In genomic region chr11:113572641-113573040, GRCm38 (mm10) we compare ENCODE assay signal across 15 mouse cellular contexts. TPM values are rescaled to one million over a fixed set of nuclear protein-coding genes. Genes with fewer than 3 reads are reported as not detected.
DNase-seq lines count a peak whose midpoint lies in the region; ATAC-seq lines count a peak whose summit lies in the region.
"Had no signal": no experiment of that assay in that cellular context is flagged by ENCODE, and none has a peak within 500 bp of the region (broad histone marks: within the 10 kb centered on the region; RNA-seq: fewer than 3 reads in every experiment).

No protein-coding gene starts in this region.

- H3K4me3 ChIP-seq in forebrain, embryonic 13.5 days: no peak overlapping the region
- H3K4me3 ChIP-seq in forebrain, embryonic 11.5 days (ENCODE audit: low read depth, low read length): no peak overlapping the region
- H3K4me3 ChIP-seq in hindbrain, embryonic 12.5 days: no peak overlapping the region
- H3K4me3 ChIP-seq in hindbrain, embryonic 11.5 days (ENCODE audit: low read depth, low read length): no peak overlapping the region
- no peak overlapping the region for H3K4me3 ChIP-seq in neural tube, embryonic 13.5 days

- no peaks in the 10 kb centered on the region for H3K27me3 ChIP-seq in forebrain, embryonic 13.5 days
- H3K27me3 ChIP-seq in forebrain, embryonic 11.5 days (ENCODE audit: control insufficient read depth, insufficient read depth, low read length): no peaks in the 10 kb centered on the region
- no peaks in the 10 kb centered on the region for H3K27me3 ChIP-seq in hindbrain, embryonic 12.5 days
- H3K27me3 ChIP-seq in hindbrain, embryonic 11.5 days (ENCODE audit: control insufficient read depth, insufficient read depth, low read length): no peaks in the 10 kb centered on the region
- H3K27me3 ChIP-seq in neural tube, embryonic 13.5 days: no peaks in the 10 kb centered on the region
- H3K27me3 ChIP-seq: Patski had no signal

- H3K9ac ChIP-seq in forebrain, embryonic 13.5 days: no peak overlapping the region
- no peak overlapping the region for H3K9ac ChIP-seq in forebrain, embryonic 11.5 days (ENCODE audit: low read length)
- H3K9ac ChIP-seq in hindbrain, embryonic 12.5 days: no peak overlapping the region
- H3K9ac ChIP-seq in hindbrain, embryonic 11.5 days (ENCODE audit: low read depth, low read length): no peak overlapping the region
- H3K9ac ChIP-seq in neural tube, embryonic 13.5 days: no peak overlapping the region

- DNase-seq in forebrain, embryonic 11.5 days (ENCODE audit: low spot score): no peak
- DNase-seq in hindbrain, embryonic 11.5 days (ENCODE audit: low spot score): no peak
- DNase-seq in neural tube, embryonic 10.5 days (ENCODE audit: extremely low spot score, low spot score): no peak
- no peak for DNase-seq in urinary bladder, postnatal 10 days (ENCODE audit: low spot score)
- no peak for DNase-seq in gastrocnemius, postnatal 36 days
- DNase-seq: cerebellum, adult 18-20 months; right cerebral cortex, postnatal 4 days; thymus, adult 2 months had no signal

- peak overlapping the region; percentile 37 for H3K27ac ChIP-seq in forebrain, embryonic 13.5 days
- H3K27ac ChIP-seq in forebrain, embryonic 11.5 days (ENCODE audit: low read depth, low read length): no peak overlapping the region
- H3K27ac ChIP-seq in hindbrain, embryonic 12.5 days: peak overlapping the region; percentile 40; the same call in 1 of the 2 replicates
- H3K27ac ChIP-seq in hindbrain, embryonic 11.5 days (ENCODE audit: low read depth, low read length): no peak overlapping the region
- H3K27ac ChIP-seq in neural tube, embryonic 13.5 days (replicated peaks): peak overlapping the region; percentile 14; the same call in 1 of the 2 replicates
- H3K27ac ChIP-seq: kidney, postnatal 0 days had no signal

- ATAC-seq in forebrain, embryonic 13.5 days: 0 out of 2 replicates have a peak, but pooled peaks have one; percentile 33
- ATAC-seq in forebrain, embryonic 11.5 days (replicated peaks; ENCODE audit: low FRiP score): no peak
- 0 out of 2 replicates have a peak, but pooled peaks have one; percentile 32 for ATAC-seq in hindbrain, embryonic 12.5 days (ENCODE audit: low FRiP score)
- ATAC-seq in hindbrain, embryonic 11.5 days (ENCODE audit: low FRiP score): no peak
- ATAC-seq in neural tube, embryonic 13.5 days (ENCODE audit: low read depth): peak; percentile 37; the same call in 1 of the 2 replicates
- ATAC-seq: inflammation-experienced regulatory T-cells, adult 6 months; Patski had no signal

- no peak overlapping the region for H3K4me2 ChIP-seq in forebrain, embryonic 13.5 days
- H3K4me2 ChIP-seq in forebrain, embryonic 11.5 days (ENCODE audit: low read depth, low read length, severe bottlenecking): no peak overlapping the region
- no peak overlapping the region for H3K4me2 ChIP-seq in hindbrain, embryonic 12.5 days (replicated peaks)
- H3K4me2 ChIP-seq in hindbrain, embryonic 11.5 days (replicated peaks; ENCODE audit: low read depth, low read length): no peak overlapping the region
- H3K4me2 ChIP-seq in neural tube, embryonic 13.5 days: no peak overlapping the region
- H3K4me2 ChIP-seq: liver, embryonic 11.5 days had no signal

- intact Hi-C loops in gastrocnemius, postnatal 36 days (cut with DNase I): no loop called here

- H3K4me1 ChIP-seq in forebrain, embryonic 13.5 days: peaks cover 14% of the 10 kb centered on the region
- no peaks in the 10 kb centered on the region for H3K4me1 ChIP-seq in forebrain, embryonic 11.5 days (replicated peaks; ENCODE audit: control insufficient read depth, insufficient read depth, low read length)
- H3K4me1 ChIP-seq in hindbrain, embryonic 12.5 days: peaks cover 14% of the 10 kb centered on the region
- 0 out of 2 replicates have a peak, but pooled peaks cover 2% of the 10 kb centered on the region for H3K4me1 ChIP-seq in hindbrain, embryonic 11.5 days (replicated peaks; ENCODE audit: control insufficient read depth, insufficient read depth, low read length)
- H3K4me1 ChIP-seq in neural tube, embryonic 13.5 days (replicated peaks): peaks cover 17% of the 10 kb centered on the region

- no peaks in the 10 kb centered on the region for H3K9me3 ChIP-seq in forebrain, embryonic 13.5 days (replicated peaks)
- no peaks in the 10 kb centered on the region for H3K9me3 ChIP-seq in forebrain, embryonic 11.5 days (ENCODE audit: control insufficient read depth, low read length)
- H3K9me3 ChIP-seq in hindbrain, embryonic 12.5 days (replicated peaks): no peaks in the 10 kb centered on the region
- no peaks in the 10 kb centered on the region for H3K9me3 ChIP-seq in hindbrain, embryonic 11.5 days (ENCODE audit: control insufficient read depth, low read length)
- no peaks in the 10 kb centered on the region for H3K9me3 ChIP-seq in neural tube, embryonic 13.5 days

- WGBS in forebrain, embryonic 13.5 days: 52% methylated on average over 6 of the region's 6 CpGs
- WGBS in forebrain, embryonic 11.5 days: 74% methylated on average over 6 of the region's 6 CpGs
- WGBS in hindbrain, embryonic 12.5 days: 57% methylated on average over 6 of the region's 6 CpGs
- WGBS in hindbrain, embryonic 11.5 days: 78% methylated on average over 6 of the region's 6 CpGs
- WGBS in neural tube, embryonic 13.5 days: 54% methylated on average over 6 of the region's 6 CpGs

- no peaks in the 10 kb centered on the region for H3K36me3 ChIP-seq in forebrain, embryonic 13.5 days (ENCODE audit: poor library complexity, severe bottlenecking)
- no peaks in the 10 kb centered on the region for H3K36me3 ChIP-seq in forebrain, embryonic 11.5 days (ENCODE audit: control insufficient read depth, insufficient read depth, low read length)
- H3K36me3 ChIP-seq in hindbrain, embryonic 12.5 days: no peaks in the 10 kb centered on the region
- H3K36me3 ChIP-seq in hindbrain, embryonic 11.5 days (ENCODE audit: control insufficient read depth, insufficient read depth, low read length): no peaks in the 10 kb centered on the region
- H3K36me3 ChIP-seq in neural tube, embryonic 13.5 days: no peaks in the 10 kb centered on the region

RNA-seq across cellular contexts. Expression of gene Sstr2, which starts 46.5 kb away (rescaled TPM):
- 62.7 and 78.0 TPM in 2 replicates for polyA plus RNA-seq in forebrain, embryonic 13.5 days (2015; fragmentation: Nextera tagmentation; extraction: Ambion mirVana)
- polyA plus RNA-seq in forebrain, embryonic 11.5 days (2014; fragmentation: Nextera tagmentation; extraction: Ambion mirVana): 10.5 and 10.7 TPM in 2 replicates
- polyA plus RNA-seq in hindbrain, embryonic 12.5 days (2016; fragmentation: Nextera tagmentation; extraction: Ambion mirVana): 35.3 and 37.8 TPM in 2 replicates
- 36.9 and 41.9 TPM in 2 replicates for polyA plus RNA-seq in hindbrain, embryonic 11.5 days (2014; fragmentation: Nextera tagmentation; extraction: Ambion mirVana)
- polyA plus RNA-seq in neural tube, embryonic 13.5 days (2015; fragmentation: Nextera tagmentation; extraction: Ambion mirVana): 16.4 and 21.4 TPM in 2 replicates
- total RNA-seq in gastrocnemius, postnatal 36 days (2021): not detected

Comparison
In these comparisons a context has a peak if more than half of its experiments do, and no peak if none do; other contexts are left out.
1. ATAC-seq: peak in forebrain, embryonic 13.5 days (single experiment), hindbrain, embryonic 12.5 days (single experiment) and neural tube, embryonic 13.5 days (single experiment); none in forebrain, embryonic 11.5 days (single experiment) and hindbrain, embryonic 11.5 days (single experiment).
2. H3K27ac ChIP-seq: peak in forebrain, embryonic 13.5 days (single experiment), hindbrain, embryonic 12.5 days (single experiment) and neural tube, embryonic 13.5 days (single experiment); none in forebrain, embryonic 11.5 days (single experiment) and hindbrain, embryonic 11.5 days (single experiment).